Mouse (Mus musculus): ENCODE measurements around the gene Mettl27.
"Not testable (repeated sequence)": the region's sequence is repeated elsewhere in the genome, so short reads cannot be mapped to it uniquely, and the experiment has no call there.

The Mettl27 gene

GRCm38 (mm10) chr5:134921106-134921505 is 11.1 kb upstream of the Mettl27 start:
- DNase-seq = no peak

- DNase-seq = no peak
Observed at GRCm38 (mm10) chr5:134923141-134923540, 9.0 kb upstream of the Mettl27 start.

GRCm38 (mm10) chr5:134926726-134927125 is 5.4 kb upstream of the Mettl27 start:
- no peak for DNase-seq

- no peak for DNase-seq
Observed at GRCm38 (mm10) chr5:134929988-134930387, 2.2 kb upstream of the Mettl27 start.

- DNase-seq = peak; percentile 65
Observed at GRCm38 (mm10) chr5:134932903-134933276, 722 bp downstream of the Mettl27 start.

GRCm38 (mm10) chr5:134933281-134933680 is 1.1 kb downstream of the Mettl27 start:
- no peak for DNase-seq

- not testable (repeated sequence) for DNase-seq
Observed at GRCm38 (mm10) chr5:134933686-134934085, 1.5 kb downstream of the Mettl27 start.

GRCm38 (mm10) chr5:134934666-134935065 is 2.5 kb downstream of the Mettl27 start:
- no peak for DNase-seq

GRCm38 (mm10) chr5:134936051-134936450 is 3.9 kb downstream of the Mettl27 start:
- no peak for DNase-seq

GRCm38 (mm10) chr5:134936626-134937185 is 4.5 kb downstream of the Mettl27 start:
- no peak for DNase-seq

- DNase-seq = no peak
Observed at GRCm38 (mm10) chr5:134939069-134939468, 6.9 kb downstream of the Mettl27 start.

- not testable (repeated sequence) for DNase-seq
Observed at GRCm38 (mm10) chr5:134939554-134939953, 7.4 kb downstream of the Mettl27 start.

GRCm38 (mm10) chr5:134941472-134942209 is 9.5 kb downstream of the Mettl27 start:
- DNase-seq = no peak

- no peak for DNase-seq
Observed at GRCm38 (mm10) chr5:134942740-134943139, 10.6 kb downstream of the Mettl27 start.

- DNase-seq = no peak
Observed at GRCm38 (mm10) chr5:134944179-134944578, 12.0 kb downstream of the Mettl27 start.

- no peak for DNase-seq
Observed at GRCm38 (mm10) chr5:134945266-134945959, 13.2 kb downstream of the Mettl27 start.

GRCm38 (mm10) chr5:134946063-134946856 is 14.1 kb downstream of the Mettl27 start:
- DNase-seq = no peak

GRCm38 (mm10) chr5:134946857-134947255 is 14.7 kb downstream of the Mettl27 start, which contains the start of gene Cldn4:
Cldn4 (minus strand) TSS chr5:134946934.
- DNase-seq = no peak

GRCm38 (mm10) chr5:134947420-134948084 is 15.4 kb downstream of the Mettl27 start:
- no peak for DNase-seq

- DNase-seq = no peak
Observed at GRCm38 (mm10) chr5:134948085-134948439, 15.9 kb downstream of the Mettl27 start.

GRCm38 (mm10) chr5:134951053-134951884 is 19.1 kb downstream of the Mettl27 start:
- no peak for DNase-seq

- no peak for DNase-seq
Observed at GRCm38 (mm10) chr5:134955491-134955890, 23.3 kb downstream of the Mettl27 start.
